Mouse (Mus musculus) kidney, adult 2 months (tissue): ENCODE results near the gene Gm8857. TPM values are rescaled to one million over a fixed set of nuclear protein-coding genes. Genes with fewer than 3 reads are reported as not detected.
"Not testable (repeated sequence)": the region's sequence is repeated elsewhere in the genome, so short reads cannot be mapped to it uniquely, and the experiment has no call there.

Source experiments
- DNase-seq: peaks from one replicate; pipeline ENCODE4 v3.0.0; 2021
- H3K27ac ChIP-seq: fragments of 200-500 bp; 2 replicates; pipeline ENCODE4 v1.5.1; 2012; ENCODE audit warnings: low read depth, low read length, control low read depth, inconsistent platforms; ENCODE audit not compliant: insufficient read depth
- H3K27me3 ChIP-seq: fragments of 200-500 bp; replicated peaks from 2 replicates; pipeline ENCODE4 v1.6.1; 2012; ENCODE audit warnings: mild to moderate bottlenecking, moderate library complexity, low read length, inconsistent platforms; ENCODE audit not compliant: control insufficient read depth, insufficient read depth
- H3K36me3 ChIP-seq: fragments of 200-500 bp; 2 replicates; pipeline ENCODE4 v1.6.1; 2012; ENCODE audit warnings: mild to moderate bottlenecking, moderate library complexity, low read length, inconsistent platforms; ENCODE audit not compliant: control insufficient read depth, insufficient read depth
- H3K4me1 ChIP-seq: fragments of 200-500 bp; 2 replicates; pipeline ENCODE4 v1.6.1; 2011; ENCODE audit warnings: low read length; ENCODE audit not compliant: control insufficient read depth, insufficient read depth
- H3K4me3 ChIP-seq: fragments of 200-500 bp; 2 replicates; pipeline ENCODE4 v1.5.1; 2011; ENCODE audit warnings: mild to moderate bottlenecking, low read depth, low read length, control low read depth; ENCODE audit not compliant: insufficient read depth
- WGBS: fragments of 180-500 bp; shearing (Covaris S2); methylation state at CpG from one replicate; pipeline ENCODE4 v1.1.7; 2018; 5-methylcytosine and 5-hydroxymethylcytosine counted together
- polyA plus RNA-seq: library from polyadenylated mRNA; depleted of rRNA; stranded (reverse); fragments of >200 nt; gene quantifications from 2 replicates; pipeline ENCODE4 v1.2.3, GENCODE M21; 2012; rRNA removed

The Gm8857 gene
- polyA plus RNA-seq = not detected in 2 replicates

GRCm38 (mm10) chr5:10947505-10947904 lies at the start of gene Gm8857, which contains the start of gene Gm8871:
TSS of gene Gm8857 (plus strand) at chr5:10947807.
TSS of gene Gm8871 (plus strand) at chr5:10947805.
- not testable (repeated sequence) for DNase-seq, H3K27ac ChIP-seq, H3K4me3 ChIP-seq, H3K27me3 ChIP-seq, H3K4me1 ChIP-seq, H3K36me3 ChIP-seq
- WGBS = 61% methylated on average over 3 of the region's 3 CpGs

GRCm38 (mm10) chr5:10953512-10953911 lies 5.9 kb downstream of the Gm8857 start:
- H3K4me1 ChIP-seq, H3K36me3 ChIP-seq, H3K4me3 ChIP-seq, H3K27ac ChIP-seq, H3K27me3 ChIP-seq, DNase-seq: not testable (repeated sequence)
- 85% methylated on average over 2 of the region's 2 CpGs for WGBS

- not testable (repeated sequence) for H3K4me1 ChIP-seq, H3K27me3 ChIP-seq, H3K27ac ChIP-seq, H3K36me3 ChIP-seq, DNase-seq, H3K4me3 ChIP-seq
- 83% methylated on average over 6 of the region's 8 CpGs for WGBS
Measured at GRCm38 (mm10) chr5:10958057-10958456, 10.4 kb downstream of the Gm8857 start.

Other genes starting within 250 kb of the Gm8857 start
- gene Gm8871, start within 50 bp of the Gm8857 start, polyA plus RNA-seq = not detected in 2 replicates
- gene Gm8879, start 179.8 kb downstream of the Gm8857 start, polyA plus RNA-seq = not detected in 2 replicates
- gene Gm5861, start 235.3 kb downstream of the Gm8857 start, polyA plus RNA-seq = not detected in 2 replicates